Mouse (Mus musculus) spleen, adult 2 months (tissue): ENCODE measurements around the gene Xpr1.

ENCODE experiments used
- CTCF ChIP-seq: fragments of 200-500 bp; IDR thresholded peaks from 2 replicates; pipeline ENCODE4 v1.5.1; 2011; ENCODE audit warnings: mild to moderate bottlenecking, inconsistent platforms; ENCODE audit not compliant: insufficient read depth, insufficient read length, insufficient replicate concordance; ENCODE audit errors: extremely low read depth
- POLR2A ChIP-seq: fragments of 200-500 bp; IDR thresholded peaks from 2 replicates; pipeline ENCODE4 v1.6.1; 2011; ENCODE audit warnings: low read depth, low read length, inconsistent platforms

DNA sequence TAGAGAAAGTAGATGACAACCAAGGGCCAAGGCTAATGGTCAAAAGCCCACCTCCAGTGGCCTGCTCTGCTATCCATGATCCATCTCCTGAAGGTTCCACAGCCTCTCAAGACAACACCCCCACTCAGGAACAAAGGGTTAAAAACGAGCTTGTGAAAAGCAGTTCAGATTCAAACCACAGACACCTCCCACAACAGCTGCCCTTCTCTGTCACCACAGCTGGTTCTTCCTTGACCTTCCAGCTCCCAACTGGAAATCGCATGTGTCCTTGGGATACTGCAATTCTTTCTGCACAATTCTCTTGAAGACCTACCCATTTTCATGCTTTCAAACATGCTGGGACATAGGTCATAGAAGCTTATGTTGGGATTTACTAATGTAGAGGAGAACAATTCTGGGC lies 73.2 kb downstream of the Xpr1 start:
- TF ChIP-seq CTCF (no peak), POLR2A (no peak)
